Mouse (Mus musculus): ENCODE results near the gene Kmt2e. TPM values are rescaled to one million over a fixed set of nuclear protein-coding genes. Genes with fewer than 3 reads are reported as not detected.

The Kmt2e gene
- polyA plus RNA-seq, 1 experiment from 2014 or later = 109 TPM

GRCm38 (mm10) chr5:23411640-23412039 lies 22.6 kb upstream of the Kmt2e start:
- Histone ChIP-seq H3K27ac (0 out of 2 replicates have a peak overlapping the region, but pooled peaks have one; percentile 17), H3K27me3 (no peaks in the 10 kb centered on the region), H3K9me3 (no peaks in the 10 kb centered on the region), H3K9ac (replicated peaks) (no peak overlapping the region), H3K4me2 (no peak overlapping the region), H3K4me3 (replicated peaks) (no peak overlapping the region), H3K4me1 (replicated peaks) (peaks cover 49% of the 10 kb centered on the region), H3K36me3 (peaks cover 43% of the 10 kb centered on the region; the same call in 1 of the 2 replicates)
- WGBS = 81% methylated on average over 10 of the region's 10 CpGs
- ATAC-seq (ENCODE audit: insufficient number of reproducible peaks, insufficient read depth, low FRiP score, low TSS enrichment, low read depth) = no peak

- no peak overlapping the region for H3K4me2 ChIP-seq
- H3K27me3 ChIP-seq = no peaks in the 10 kb centered on the region
- H3K36me3 ChIP-seq = peaks cover 43% of the 10 kb centered on the region; the same call in 1 of the 2 replicates
- ATAC-seq (ENCODE audit: insufficient number of reproducible peaks, insufficient read depth, low FRiP score, low TSS enrichment, low read depth) = no peak
- H3K27ac ChIP-seq = no peak overlapping the region
- no peak overlapping the region for H3K4me3 ChIP-seq (replicated peaks)
- H3K4me1 ChIP-seq (replicated peaks) = peaks cover 49% of the 10 kb centered on the region
- H3K9ac ChIP-seq (replicated peaks) = no peak overlapping the region
- 71% methylated on average over 5 of the region's 5 CpGs for WGBS
- H3K9me3 ChIP-seq = no peaks in the 10 kb centered on the region
These were observed 21.8 kb upstream of the Kmt2e start for GRCm38 (mm10) chr5:23412247-23412948.

GRCm38 (mm10) chr5:23413058-23413457 lies 21.2 kb upstream of the Kmt2e start:
- H3K27me3 ChIP-seq = no peaks in the 10 kb centered on the region
- H3K4me1 ChIP-seq (replicated peaks) = peaks cover 56% of the 10 kb centered on the region
- no peak overlapping the region for H3K4me3 ChIP-seq (replicated peaks)
- H3K27ac ChIP-seq = peak overlapping the region; percentile 41; the same call in 1 of the 2 replicates
- no peak for ATAC-seq (ENCODE audit: insufficient number of reproducible peaks, insufficient read depth, low FRiP score, low TSS enrichment, low read depth)
- peaks cover 43% of the 10 kb centered on the region; the same call in 1 of the 2 replicates for H3K36me3 ChIP-seq
- WGBS = 34% methylated on average over 4 of the region's 4 CpGs
- no peak overlapping the region for H3K4me2 ChIP-seq
- H3K9me3 ChIP-seq = no peaks in the 10 kb centered on the region
- H3K9ac ChIP-seq (replicated peaks) = no peak overlapping the region

GRCm38 (mm10) chr5:23413575-23414470 lies 20.4 kb upstream of the Kmt2e start:
- 48% methylated on average over 12 of the region's 12 CpGs for WGBS
- H3K4me2 ChIP-seq = no peak overlapping the region
- no peak overlapping the region for H3K9ac ChIP-seq (replicated peaks)
- H3K36me3 ChIP-seq = peaks cover 35% of the 10 kb centered on the region; the same call in 1 of the 2 replicates
- ATAC-seq (ENCODE audit: insufficient number of reproducible peaks, insufficient read depth, low FRiP score, low TSS enrichment, low read depth) = no peak
- peaks cover 63% of the 10 kb centered on the region for H3K4me1 ChIP-seq (replicated peaks)
- H3K27ac ChIP-seq = peak overlapping the region; percentile 41
- H3K9me3 ChIP-seq = no peaks in the 10 kb centered on the region
- no peaks in the 10 kb centered on the region for H3K27me3 ChIP-seq
- H3K4me3 ChIP-seq (replicated peaks) = no peak overlapping the region

- H3K27ac ChIP-seq = peak overlapping the region; percentile 41; the same call in 1 of the 2 replicates
- H3K9ac ChIP-seq (replicated peaks) = no peak overlapping the region
- H3K9me3 ChIP-seq = no peaks in the 10 kb centered on the region
- H3K4me3 ChIP-seq (replicated peaks) = no peak overlapping the region
- peaks cover 71% of the 10 kb centered on the region for H3K4me1 ChIP-seq (replicated peaks)
- H3K4me2 ChIP-seq = no peak overlapping the region
- WGBS = 58% methylated on average over 4 of the region's 4 CpGs
- H3K27me3 ChIP-seq = no peaks in the 10 kb centered on the region
- H3K36me3 ChIP-seq = peaks cover 30% of the 10 kb centered on the region; the same call in 1 of the 2 replicates
- ATAC-seq (ENCODE audit: insufficient number of reproducible peaks, insufficient read depth, low FRiP score, low TSS enrichment, low read depth) = no peak
These were observed 19.6 kb upstream of the Kmt2e start for GRCm38 (mm10) chr5:23414490-23415126.

GRCm38 (mm10) chr5:23415571-23416285 lies 18.5 kb upstream of the Kmt2e start:
- Histone ChIP-seq H3K4me1 (replicated peaks) (peaks cover 82% of the 10 kb centered on the region), H3K27me3 (no peaks in the 10 kb centered on the region), H3K9me3 (no peaks in the 10 kb centered on the region), H3K4me3 (replicated peaks) (no peak overlapping the region), H3K36me3 (peaks cover 18% of the 10 kb centered on the region; the same call in 1 of the 2 replicates), H3K27ac (no peak overlapping the region), H3K4me2 (no peak overlapping the region), H3K9ac (replicated peaks) (no peak overlapping the region)
- WGBS = 33% methylated on average over 7 of the region's 7 CpGs
- no peak for ATAC-seq (ENCODE audit: insufficient number of reproducible peaks, insufficient read depth, low FRiP score, low TSS enrichment, low read depth)

- no peaks in the 10 kb centered on the region for H3K9me3 ChIP-seq
- H3K4me3 ChIP-seq (replicated peaks) = no peak overlapping the region
- H3K27ac ChIP-seq = no peak overlapping the region
- 59% methylated on average over 6 of the region's 6 CpGs for whole genome bisulfite sequencing
- H3K27me3 ChIP-seq = no peaks in the 10 kb centered on the region
- ATAC-seq (ENCODE audit: insufficient number of reproducible peaks, insufficient read depth, low FRiP score, low TSS enrichment, low read depth) = no peak
- peaks cover 13% of the 10 kb centered on the region; the same call in 1 of the 2 replicates for H3K36me3 ChIP-seq
- H3K4me1 ChIP-seq (replicated peaks) = peaks cover 82% of the 10 kb centered on the region
- H3K9ac ChIP-seq (replicated peaks) = no peak overlapping the region
- no peak overlapping the region for H3K4me2 ChIP-seq
These were observed 18.0 kb upstream of the Kmt2e start for GRCm38 (mm10) chr5:23416286-23416643.

GRCm38 (mm10) chr5:23417716-23418115 lies 16.5 kb upstream of the Kmt2e start:
- no peak for ATAC-seq (ENCODE audit: insufficient number of reproducible peaks, insufficient read depth, low FRiP score, low TSS enrichment, low read depth)
- Histone ChIP-seq H3K4me2 (peak overlapping the region; percentile 83), H3K27ac (no peak overlapping the region; the same call in 1 of the 2 replicates), H3K4me1 (replicated peaks) (peaks cover 68% of the 10 kb centered on the region), H3K36me3 (peaks cover 6% of the 10 kb centered on the region; the same call in 1 of the 2 replicates), H3K9ac (replicated peaks) (0 out of 2 replicates have a peak overlapping the region, but pooled peaks have one; percentile 71), H3K9me3 (no peaks in the 10 kb centered on the region), H3K4me3 (replicated peaks) (peak overlapping the region; percentile 52), H3K27me3 (no peaks in the 10 kb centered on the region)
- WGBS = 66% methylated on average over 2 of the region's 2 CpGs

- Histone ChIP-seq H3K27me3 (no peaks in the 10 kb centered on the region), H3K9me3 (no peaks in the 10 kb centered on the region), H3K4me3 (replicated peaks) (peak overlapping the region; percentile 52), H3K36me3 (peaks cover 10% of the 10 kb centered on the region; the same call in 1 of the 2 replicates), H3K4me2 (peak overlapping the region; percentile 83), H3K9ac (replicated peaks) (peak overlapping the region; percentile 71), H3K27ac (peak overlapping the region; percentile 87), H3K4me1 (replicated peaks) (peaks cover 62% of the 10 kb centered on the region)
- ATAC-seq (ENCODE audit: insufficient number of reproducible peaks, insufficient read depth, low FRiP score, low TSS enrichment, low read depth) = peak; percentile 76; the same call in 1 of the 2 replicates
- under 1% methylated on average over 40 of the region's 40 CpGs for WGBS
These were observed 16.0 kb upstream of the Kmt2e start for GRCm38 (mm10) chr5:23418147-23418781.

Measured in limb, embryonic 12.5 days (tissue).